Mouse (Mus musculus): ENCODE measurements around the gene Mdc1.

The Mdc1 gene

GRCm38 (mm10) chr17:35859371-35859770, 18.1 kb downstream of the Mdc1 start:
- DNase-seq, result no peak

DNA sequence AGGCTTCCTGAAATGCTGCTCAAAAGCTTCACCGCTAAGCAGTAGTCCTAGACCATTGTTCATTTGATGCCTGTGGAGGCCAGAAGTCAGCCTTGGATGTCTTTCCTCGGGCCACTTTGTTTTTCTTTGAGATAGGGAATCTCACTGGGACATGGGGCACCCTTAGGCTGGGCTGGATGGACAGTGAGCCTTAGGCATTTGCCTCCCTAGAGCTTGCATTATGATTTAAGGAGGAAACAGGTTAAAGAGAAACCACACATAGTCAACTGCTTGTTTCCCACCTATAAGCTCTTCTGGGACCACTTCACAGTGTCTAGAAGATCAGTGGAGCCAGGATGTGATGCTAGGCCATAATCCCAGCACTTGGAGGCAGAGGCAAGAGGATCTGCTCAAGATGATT, 18.5 kb downstream of the Mdc1 start:
- DNase-seq, result no peak

- no peak for DNase-seq
Measured at GRCm38 (mm10) chr17:35860831-35861197, 19.5 kb downstream of the Mdc1 start.

GRCm38 (mm10) chr17:35861198-35861857, 20.0 kb downstream of the Mdc1 start, which contains the start of gene Nrm:
Gene Nrm, plus strand, starts transcription at chr17:35861318.
- DNase-seq, result peak; percentile 92 to 95

- DNase-seq, result peak in 1 of 2 experiments; percentile 18
Measured at GRCm38 (mm10) chr17:35864832-35865353, 23.6 kb downstream of the Mdc1 start.

DNA sequence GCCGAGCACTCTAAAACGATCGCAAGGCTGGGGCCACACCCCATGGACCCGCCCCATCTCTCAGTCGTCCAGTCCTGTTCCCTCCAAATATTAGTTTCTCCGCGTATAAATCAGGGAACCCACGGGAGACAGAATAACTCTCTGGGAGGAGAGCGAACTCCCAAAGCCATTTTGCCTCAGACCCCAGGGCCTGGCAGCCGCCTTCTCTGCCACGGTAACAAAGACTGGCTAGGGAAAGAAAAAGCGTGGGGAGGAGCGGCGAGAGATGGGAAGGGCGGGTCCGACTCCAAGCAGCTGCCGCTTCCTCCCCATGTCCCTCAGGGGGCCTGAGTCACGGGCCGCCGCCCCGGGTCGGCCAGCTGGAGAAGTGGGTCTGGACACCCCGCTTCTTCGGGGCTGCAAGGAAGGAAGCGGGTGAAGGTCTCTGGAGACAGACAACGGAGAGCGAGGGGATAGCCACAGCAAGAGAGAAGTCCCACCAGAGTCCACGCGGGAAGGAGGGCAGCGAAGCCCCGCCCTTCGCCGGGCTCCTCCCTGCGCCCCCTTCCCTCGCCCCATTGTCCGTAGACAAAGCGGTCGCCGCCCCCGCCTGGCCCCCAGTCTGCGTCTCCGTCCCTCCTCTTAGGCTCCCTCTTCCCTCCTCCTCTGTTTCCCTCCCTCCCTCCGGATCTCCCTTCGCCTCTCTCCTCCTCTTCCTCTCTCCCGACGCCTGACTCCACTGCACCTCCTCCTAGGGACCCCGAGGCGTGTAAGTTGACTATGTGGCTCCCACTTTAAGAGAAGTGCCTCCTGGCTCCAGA, 24.4 kb downstream of the Mdc1 start, which contains the start of gene Ppp1r18:
TSS of gene Ppp1r18 (plus strand) at position 113 of the 800 bp plus-strand sequence.
- DNase-seq, result peak; percentile 86 to 90

GRCm38 (mm10) chr17:35866281-35866831, 25.0 kb downstream of the Mdc1 start:
- peak; percentile 77 to 83 for DNase-seq

- DNase-seq, result peak; percentile 44 to 64
Measured at GRCm38 (mm10) chr17:35866911-35867890, 25.9 kb downstream of the Mdc1 start.

GRCm38 (mm10) chr17:35868165-35868820, 27.0 kb downstream of the Mdc1 start:
- peak; percentile 33 to 60 for DNase-seq

DNA sequence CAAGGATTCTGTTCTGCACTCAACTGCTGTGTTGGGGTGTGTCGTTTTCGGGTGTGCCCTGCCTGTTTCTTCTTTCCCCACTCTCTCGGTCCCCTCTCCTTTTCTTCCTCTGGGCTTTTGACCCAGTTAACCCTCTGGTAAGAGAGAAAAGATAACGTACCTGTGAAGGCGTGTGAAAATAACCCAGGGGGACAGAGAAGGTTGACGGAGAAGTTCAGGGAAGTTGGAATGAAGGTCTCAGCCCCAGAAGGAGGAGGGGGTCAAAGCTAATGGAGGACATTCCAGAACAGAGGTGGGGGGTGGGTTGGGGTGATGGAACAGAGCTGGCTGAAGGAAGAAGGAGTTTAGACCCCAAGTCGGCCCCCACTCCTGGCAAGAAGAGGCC, 27.6 kb downstream of the Mdc1 start:
- DNase-seq, result no peak

DNA sequence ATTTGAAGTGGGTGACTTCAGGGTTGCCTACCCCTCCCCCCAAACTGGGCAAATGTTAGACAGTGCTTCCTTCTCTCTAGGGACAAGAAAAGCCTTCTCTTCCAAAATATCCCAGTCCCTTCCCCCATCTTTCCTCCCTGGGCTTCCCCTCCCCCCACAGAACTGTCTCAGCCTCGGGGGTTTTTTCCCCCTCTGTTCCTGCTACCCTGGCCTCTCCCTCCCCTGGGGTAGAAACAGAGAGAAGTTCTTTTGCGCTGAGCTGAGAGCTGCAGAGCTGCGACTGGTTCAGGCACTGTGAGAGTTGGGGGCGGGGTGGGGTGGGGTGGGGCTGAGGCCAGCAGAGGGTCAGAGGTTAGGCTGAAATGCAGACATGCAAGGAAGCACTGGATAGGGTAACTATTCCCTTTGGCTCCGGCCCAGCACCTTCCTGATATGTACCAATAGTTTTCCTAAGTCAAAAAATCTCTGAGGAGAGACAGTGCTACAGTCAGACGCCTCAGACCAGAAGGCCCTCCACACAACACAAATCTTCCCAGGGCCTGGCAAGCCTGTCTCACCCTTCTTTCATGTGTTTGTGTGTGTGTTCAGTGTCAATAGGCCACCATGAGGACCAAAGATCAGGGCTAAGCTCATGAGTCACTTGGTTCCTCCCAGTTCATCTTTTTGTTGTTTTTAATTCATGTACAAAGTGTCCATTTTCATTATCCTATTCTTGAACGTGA, 28.2 kb downstream of the Mdc1 start:
- peak; percentile 53 to 67 for DNase-seq

DNA sequence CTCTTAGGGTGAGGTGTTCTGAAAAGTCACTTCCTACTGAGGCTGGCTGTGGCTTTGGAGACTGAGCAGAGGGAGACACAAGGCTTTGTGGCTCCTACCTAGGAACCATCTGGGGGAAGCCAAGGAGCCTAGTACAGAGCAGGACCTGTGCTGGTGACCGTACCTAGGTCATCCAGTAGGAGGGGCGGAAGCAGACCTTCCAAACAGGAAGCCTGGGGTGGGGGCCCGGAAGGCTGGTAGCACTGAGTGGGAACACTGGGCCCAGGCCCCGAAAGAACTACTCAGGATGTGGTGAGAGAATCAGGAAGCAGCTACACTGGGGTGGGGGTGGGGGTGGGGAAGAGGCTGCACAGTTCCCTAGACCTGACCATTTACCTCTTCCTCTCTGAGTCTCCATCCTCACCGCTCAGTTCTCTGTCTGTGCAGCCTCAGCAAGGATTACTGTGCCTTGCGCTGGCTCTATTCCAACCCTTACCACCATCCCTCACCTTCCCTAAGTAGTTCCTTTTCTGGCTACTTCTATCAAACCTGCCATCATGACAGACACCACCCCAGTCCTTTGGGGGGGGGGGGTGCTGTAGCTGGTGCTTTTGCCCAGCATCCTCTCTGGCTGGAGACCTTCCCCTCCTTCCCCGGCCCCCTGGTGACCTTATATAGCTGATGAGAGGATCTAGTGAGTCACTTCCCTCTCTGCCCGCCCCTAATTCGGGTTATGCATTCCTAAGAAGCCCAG, 29.0 kb downstream of the Mdc1 start:
- DNase-seq, result peak; percentile 62 to 79

DNA sequence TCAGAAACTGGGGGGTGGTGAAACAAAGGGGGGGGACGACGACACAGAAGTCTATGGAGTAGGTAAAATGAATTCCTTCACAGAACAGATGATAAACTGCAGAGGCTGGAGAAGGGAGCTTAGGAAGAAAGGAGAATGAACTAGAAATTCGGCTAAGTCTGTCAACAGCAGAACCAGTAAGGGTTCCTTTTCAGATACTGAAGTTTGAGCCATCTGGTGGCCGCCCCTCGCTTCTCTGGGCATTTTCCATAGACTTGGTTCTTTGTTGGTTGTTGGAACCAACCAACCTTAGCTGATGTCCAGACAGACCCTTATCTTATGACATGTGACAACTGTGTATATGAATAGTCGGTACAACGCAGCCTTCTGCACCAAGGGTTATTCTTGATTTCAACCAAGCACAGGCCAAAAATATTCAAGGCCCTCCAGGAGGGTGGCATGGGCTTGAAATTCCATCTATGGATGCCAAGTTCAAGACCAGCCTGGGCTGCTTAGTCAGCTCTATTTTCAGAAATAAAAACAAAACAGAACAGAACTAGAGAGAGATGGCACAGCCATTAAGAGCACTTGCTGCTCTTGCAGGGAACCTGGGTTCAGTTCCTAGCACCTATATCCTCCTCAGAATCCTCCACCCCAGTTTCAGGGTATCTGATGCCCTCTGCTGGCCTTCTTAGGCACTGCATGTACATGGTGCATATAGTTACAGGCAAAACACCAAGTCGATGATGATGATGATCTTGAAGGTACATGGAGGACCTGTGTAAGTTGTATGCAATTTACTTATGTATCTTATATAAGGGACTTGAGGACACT, 29.8 kb downstream of the Mdc1 start:
- DNase-seq, result peak; percentile 62 to 70

- peak; percentile 94 for DNase-seq
Measured at GRCm38 (mm10) chr17:35873774-35874519, 32.6 kb downstream of the Mdc1 start.

DNA sequence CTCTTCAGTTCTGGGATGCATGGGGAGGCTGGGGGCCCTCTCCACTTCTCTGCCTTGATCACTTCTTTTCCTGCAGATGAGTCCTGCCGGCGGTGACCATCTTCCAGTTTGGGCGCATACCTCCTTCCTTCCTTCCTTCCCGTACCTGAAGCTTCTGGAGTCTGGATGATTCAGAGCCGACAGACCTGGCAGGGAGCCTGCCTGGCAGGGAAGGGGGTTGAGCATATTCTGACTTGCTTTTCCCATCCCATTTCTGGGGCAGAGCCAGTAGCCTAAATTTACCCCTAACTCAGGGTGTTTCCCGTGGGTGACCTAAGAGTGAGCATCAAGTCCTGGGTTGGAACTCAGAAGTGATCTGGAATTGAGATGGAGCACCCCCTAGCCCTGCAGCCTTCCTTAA, 33.4 kb downstream of the Mdc1 start:
- peak in 1 of 2 experiments; percentile 35 for DNase-seq

DNA sequence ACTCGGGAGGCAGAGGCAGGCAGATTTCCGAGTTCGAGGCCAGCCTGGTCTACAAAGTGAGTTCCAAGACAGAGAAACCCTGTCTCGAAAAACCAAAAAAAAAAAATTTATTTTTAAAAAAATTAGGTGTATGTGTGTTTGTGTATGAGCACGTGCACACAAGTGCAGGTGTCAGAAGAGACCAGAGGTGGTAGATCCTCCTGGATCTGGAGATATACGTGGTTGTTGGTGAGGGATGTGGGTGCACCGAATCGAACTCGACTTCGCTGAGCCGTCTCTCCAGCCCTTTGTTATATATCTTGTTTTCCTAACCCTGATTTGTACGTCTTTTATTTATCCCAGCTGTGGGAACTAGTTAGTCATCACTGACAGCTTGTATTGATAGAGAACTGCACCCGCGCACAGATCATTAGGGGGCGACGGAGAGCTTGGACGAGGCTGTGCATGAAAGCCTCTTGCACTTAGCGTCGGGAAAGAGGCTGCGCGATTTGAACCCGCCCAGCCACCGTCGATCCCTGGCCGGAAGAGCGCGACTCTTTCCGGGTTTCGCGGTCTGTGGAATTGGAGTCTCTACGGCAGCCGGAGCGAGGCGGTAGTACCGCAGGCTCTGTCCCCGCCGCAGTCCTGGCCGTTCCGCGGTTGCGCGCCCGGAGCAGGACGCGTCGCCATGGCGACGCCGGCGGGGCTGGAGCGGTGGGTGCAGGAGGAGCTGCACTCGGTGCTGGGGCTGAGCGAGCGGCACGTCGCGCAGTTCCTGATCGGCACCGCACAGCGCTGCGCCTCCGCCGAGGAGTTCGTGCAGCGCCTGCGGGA, 38.1 kb downstream of the Mdc1 start, which contains the start of gene Dhx16:
TSS of gene Dhx16 (plus strand) at position 575 of the 813 bp plus-strand sequence.
- peak; percentile 98 for DNase-seq

DNA sequence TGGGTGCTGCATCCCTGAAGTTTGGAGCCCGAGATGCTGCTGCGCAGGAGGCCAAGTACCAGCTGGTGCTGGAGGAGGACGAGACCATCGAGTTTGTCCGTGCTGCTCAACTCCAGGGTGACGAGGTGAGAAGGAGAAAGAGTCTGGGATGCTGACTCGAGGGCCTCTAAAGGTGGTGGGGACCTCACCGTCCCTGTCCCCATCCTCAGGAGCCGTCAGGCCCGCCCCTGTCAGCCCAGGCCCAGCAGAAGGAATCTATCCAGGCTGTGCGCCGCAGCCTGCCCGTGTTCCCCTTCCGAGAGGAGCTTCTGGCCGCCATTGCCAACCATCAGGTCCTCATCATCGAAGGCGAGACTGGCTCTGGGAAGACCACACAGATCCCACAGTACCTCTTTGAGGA, 41.6 kb downstream of the Mdc1 start:
- no peak for DNase-seq

GRCm38 (mm10) chr17:35883777-35884176, 42.5 kb downstream of the Mdc1 start:
- DNase-seq, result no peak
